Mouse (Mus musculus): ENCODE measurements around the gene Stom.

GRCm38 (mm10) chr2:35367629-35368028 lies 30.9 kb upstream of the Stom start, which contains the start of gene 4930568D16Rik:
- TF ChIP-seq CTCF (IDR thresholded peaks at IDR 0.05; ENCODE audit: low read depth) (no peak), EP300 (IDR thresholded peaks at IDR 0.05; ENCODE audit: low read depth) (no peak)

Data from liver, embryonic 14.5 days (tissue).